Mouse (Mus musculus) heart, embryonic 15.5 days (tissue): ENCODE results near the gene Tenm3. TPM values are rescaled to one million over a fixed set of nuclear protein-coding genes. Genes with fewer than 3 reads are reported as not detected.

Source experiments
- ATAC-seq: fragments of 200-750 bp; cut with Nextera tagmentation; replicated peaks from 2 replicates; pipeline ENCODE4 v1.8.0; 2017; ENCODE audit warnings: low read depth, moderate TSS enrichment; ENCODE audit not compliant: insufficient number of reproducible peaks, insufficient read depth, low FRiP score
- H3K27ac ChIP-seq: fragments of 300-500 bp; sonication (generic); 2 replicates; pipeline ENCODE4 v1.5.1; 2015; ENCODE audit warnings: mild to moderate bottlenecking, inconsistent platforms
- H3K27me3 ChIP-seq: fragments of 300-500 bp; sonication (generic); 2 replicates; pipeline ENCODE4 v1.6.1; 2015; ENCODE audit warnings: inconsistent platforms
- H3K36me3 ChIP-seq: fragments of 300-500 bp; sonication (generic); 2 replicates; pipeline ENCODE4 v1.6.1; 2015; ENCODE audit warnings: mild to moderate bottlenecking, inconsistent platforms
- H3K4me1 ChIP-seq: fragments of 300-500 bp; sonication (generic); replicated peaks from 2 replicates; pipeline ENCODE4 v1.6.1; 2015; ENCODE audit warnings: inconsistent platforms
- H3K4me2 ChIP-seq: fragments of 300-500 bp; sonication (generic); 2 replicates; pipeline ENCODE4 v1.6.1; 2015; ENCODE audit warnings: inconsistent platforms, mild to moderate bottlenecking, moderate library complexity
- H3K4me3 ChIP-seq: fragments of 300-500 bp; sonication (generic); 2 replicates; pipeline ENCODE4 v1.5.1; 2015; ENCODE audit warnings: mild to moderate bottlenecking, inconsistent platforms
- H3K9ac ChIP-seq: fragments of 300-500 bp; sonication (generic); 2 replicates; pipeline ENCODE4 v1.6.1; 2015; ENCODE audit warnings: mild to moderate bottlenecking, inconsistent platforms
- H3K9me3 ChIP-seq: fragments of 300-500 bp; sonication (generic); replicated peaks from 2 replicates; pipeline ENCODE4 v1.6.1; 2016; ENCODE audit warnings: inconsistent platforms
- WGBS: fragments of 180-500 bp; shearing (Covaris S2); methylation state at CpG from one replicate; pipeline ENCODE4 v1.1.7; 2015; ENCODE audit warnings: mixed read lengths; 5-methylcytosine and 5-hydroxymethylcytosine counted together
- polyA plus RNA-seq: library from polyadenylated mRNA; unstranded; fragments of >200 nt; fragmentation: Nextera tagmentation; extraction: Ambion mirVana; gene quantifications from 2 replicates; pipeline ENCODE4 v1.2.1, GENCODE M21; 2015

Gene Tenm3
- polyA plus RNA-seq, 1 experiment from 2014 or later: 5.0 TPM

GRCm38 (mm10) chr8:48842516-48842990, 1.2 kb downstream of the Tenm3 start:
- Histone ChIP-seq H3K4me3 (peak overlapping the region; percentile 88), H3K4me1 (peaks cover 22% of the 10 kb centered on the region), H3K36me3 (no peaks in the 10 kb centered on the region), H3K9me3 (no peaks in the 10 kb centered on the region), H3K9ac (peak overlapping the region; percentile 64), H3K4me2 (peak overlapping the region; percentile 98), H3K27ac (peak overlapping the region; percentile 32; the same call in 1 of the 2 replicates), H3K27me3 (peaks cover 71% of the 10 kb centered on the region)
- ATAC-seq: 0 out of 2 replicates have a peak, but pooled peaks have one; percentile 6
- WGBS: 0% methylated on average over 11 of the region's 11 CpGs

- Histone ChIP-seq H3K27ac (no peak overlapping the region), H3K4me3 (peak overlapping the region; percentile 88), H3K36me3 (no peaks in the 10 kb centered on the region), H3K9ac (no peak overlapping the region), H3K4me1 (peaks cover 22% of the 10 kb centered on the region), H3K27me3 (peaks cover 67% of the 10 kb centered on the region), H3K9me3 (no peaks in the 10 kb centered on the region), H3K4me2 (peak overlapping the region; percentile 98)
- ATAC-seq: no peak
- 7% methylated on average over 4 of the region's 4 CpGs for WGBS
Observed at GRCm38 (mm10) chr8:48842035-48842434, 1.7 kb downstream of the Tenm3 start.

- no peaks in the 10 kb centered on the region for H3K4me1 ChIP-seq
- H3K9ac ChIP-seq: no peak overlapping the region
- H3K27me3 ChIP-seq: peaks cover 15% of the 10 kb centered on the region; the same call in 1 of the 2 replicates
- WGBS: 88% methylated on average over 2 of the region's 2 CpGs
- H3K4me3 ChIP-seq: no peak overlapping the region
- H3K9me3 ChIP-seq: no peaks in the 10 kb centered on the region
- H3K4me2 ChIP-seq: no peak overlapping the region
- H3K36me3 ChIP-seq: no peaks in the 10 kb centered on the region
- no peak for ATAC-seq
- H3K27ac ChIP-seq: no peak overlapping the region
Observed at GRCm38 (mm10) chr8:48835745-48836144, 8.0 kb downstream of the Tenm3 start.

GRCm38 (mm10) chr8:48827454-48827853, 16.3 kb downstream of the Tenm3 start:
- H3K4me2 ChIP-seq: no peak overlapping the region
- no peak overlapping the region for H3K27ac ChIP-seq
- no peaks in the 10 kb centered on the region for H3K36me3 ChIP-seq
- no peaks in the 10 kb centered on the region for H3K9me3 ChIP-seq
- no peak overlapping the region for H3K4me3 ChIP-seq
- no peak for ATAC-seq
- 0 out of 2 replicates have a peak, but pooled peaks cover 3% of the 10 kb centered on the region for H3K4me1 ChIP-seq
- WGBS: 53% methylated on average over 9 of the region's 9 CpGs
- no peaks in the 10 kb centered on the region for H3K27me3 ChIP-seq
- H3K9ac ChIP-seq: no peak overlapping the region

GRCm38 (mm10) chr8:48825666-48826065, 18.1 kb downstream of the Tenm3 start:
- Histone ChIP-seq H3K9me3 (no peaks in the 10 kb centered on the region), H3K4me1 (0 out of 2 replicates have a peak, but pooled peaks cover 3% of the 10 kb centered on the region), H3K27ac (no peak overlapping the region), H3K4me2 (no peak overlapping the region), H3K4me3 (no peak overlapping the region), H3K9ac (no peak overlapping the region), H3K27me3 (no peaks in the 10 kb centered on the region), H3K36me3 (no peaks in the 10 kb centered on the region)
- 77% methylated on average over 7 of the region's 7 CpGs for WGBS
- ATAC-seq: no peak

- Histone ChIP-seq H3K36me3 (no peaks in the 10 kb centered on the region), H3K9me3 (no peaks in the 10 kb centered on the region), H3K4me1 (0 out of 2 replicates have a peak, but pooled peaks cover under 1% of the 10 kb centered on the region), H3K27ac (no peak overlapping the region), H3K4me3 (no peak overlapping the region), H3K9ac (no peak overlapping the region), H3K27me3 (no peaks in the 10 kb centered on the region), H3K4me2 (no peak overlapping the region)
- 71% methylated on average over 4 of the region's 4 CpGs for WGBS
- no peak for ATAC-seq
Observed at GRCm38 (mm10) chr8:48822291-48822690, 21.5 kb downstream of the Tenm3 start.

GRCm38 (mm10) chr8:48819962-48820361, 23.8 kb downstream of the Tenm3 start:
- Histone ChIP-seq H3K9ac (no peak overlapping the region), H3K27me3 (no peaks in the 10 kb centered on the region), H3K4me2 (no peak overlapping the region), H3K4me1 (no peaks in the 10 kb centered on the region), H3K4me3 (no peak overlapping the region), H3K9me3 (no peaks in the 10 kb centered on the region), H3K27ac (no peak overlapping the region), H3K36me3 (no peaks in the 10 kb centered on the region)
- 39% methylated on average over 6 of the region's 6 CpGs for WGBS
- no peak for ATAC-seq

GRCm38 (mm10) chr8:48819348-48819747, 24.4 kb downstream of the Tenm3 start:
- Histone ChIP-seq H3K36me3 (no peaks in the 10 kb centered on the region), H3K27me3 (no peaks in the 10 kb centered on the region), H3K9ac (no peak overlapping the region), H3K4me2 (no peak overlapping the region), H3K9me3 (no peaks in the 10 kb centered on the region), H3K4me1 (no peaks in the 10 kb centered on the region), H3K4me3 (no peak overlapping the region), H3K27ac (no peak overlapping the region)
- no peak for ATAC-seq
- WGBS: 60% methylated on average over 5 of the region's 5 CpGs

- no peak overlapping the region for H3K27ac ChIP-seq
- H3K9me3 ChIP-seq: no peaks in the 10 kb centered on the region
- ATAC-seq: no peak
- peak overlapping the region; percentile 40 for H3K4me2 ChIP-seq
- no peaks in the 10 kb centered on the region for H3K4me1 ChIP-seq
- H3K27me3 ChIP-seq: no peaks in the 10 kb centered on the region
- no peaks in the 10 kb centered on the region for H3K36me3 ChIP-seq
- no peak overlapping the region for H3K9ac ChIP-seq
- WGBS: 67% methylated on average over 13 of the region's 13 CpGs
- H3K4me3 ChIP-seq: no peak overlapping the region
Observed at GRCm38 (mm10) chr8:48816941-48817340, 26.8 kb downstream of the Tenm3 start.

- Histone ChIP-seq H3K4me2 (no peak overlapping the region), H3K4me1 (no peaks in the 10 kb centered on the region), H3K36me3 (no peaks in the 10 kb centered on the region), H3K27ac (no peak overlapping the region), H3K9me3 (no peaks in the 10 kb centered on the region), H3K4me3 (no peak overlapping the region), H3K9ac (no peak overlapping the region), H3K27me3 (no peaks in the 10 kb centered on the region)
- no peak for ATAC-seq
- WGBS: 95% methylated on average over 1 of the region's 1 CpGs
Observed at GRCm38 (mm10) chr8:48812196-48812741, 31.5 kb downstream of the Tenm3 start.

GRCm38 (mm10) chr8:48810615-48811014, 33.1 kb downstream of the Tenm3 start:
- Histone ChIP-seq H3K4me1 (no peaks in the 10 kb centered on the region), H3K9me3 (no peaks in the 10 kb centered on the region), H3K36me3 (no peaks in the 10 kb centered on the region), H3K27me3 (no peaks in the 10 kb centered on the region), H3K9ac (no peak overlapping the region), H3K27ac (no peak overlapping the region), H3K4me2 (no peak overlapping the region), H3K4me3 (no peak overlapping the region)
- ATAC-seq: no peak
- WGBS: 94% methylated on average over 1 of the region's 1 CpGs

- 31% methylated on average over 3 of the region's 3 CpGs for WGBS
- Histone ChIP-seq H3K27ac (no peak overlapping the region), H3K9me3 (no peaks in the 10 kb centered on the region)
Observed at GRCm38 (mm10) chr8:48809104-48809503, 34.6 kb downstream of the Tenm3 start.

More at GRCm38 (mm10) chr8:48809104-48809503, 34.6 kb downstream of the Tenm3 start:
- H3K9ac ChIP-seq: no peak overlapping the region
- no peak overlapping the region for H3K4me3 ChIP-seq
- H3K4me2 ChIP-seq: no peak overlapping the region
- peaks cover 4% of the 10 kb centered on the region; the same call in 1 of the 2 replicates for H3K27me3 ChIP-seq
- no peaks in the 10 kb centered on the region for H3K4me1 ChIP-seq
- no peaks in the 10 kb centered on the region for H3K36me3 ChIP-seq
- no peak for ATAC-seq
